Mouse (Mus musculus): ENCODE measurements around the gene Hcn4. TPM values are rescaled to one million over a fixed set of nuclear protein-coding genes. Genes with fewer than 3 reads are reported as not detected.

Hcn4 gene
- polyA plus RNA-seq, 1 experiment from 2014 or later = 1.3 TPM

- H3K9me3 ChIP-seq (ENCODE audit: control insufficient read depth, low read length) = no peaks in the 10 kb centered on the region
- H3K9ac ChIP-seq (ENCODE audit: low read length) = no peak overlapping the region
- no peaks in the 10 kb centered on the region for H3K27me3 ChIP-seq (ENCODE audit: control insufficient read depth, insufficient read depth, low read length)
- no peak overlapping the region for H3K27ac ChIP-seq (ENCODE audit: low read depth, low read length)
- no peaks in the 10 kb centered on the region; the same call in 1 of the 2 replicates for H3K36me3 ChIP-seq (ENCODE audit: control insufficient read depth, insufficient read depth, low read length)
- WGBS = 91% methylated on average over 10 of the region's 10 CpGs
- no peaks in the 10 kb centered on the region for H3K4me1 ChIP-seq (ENCODE audit: control insufficient read depth, insufficient read depth, low read length)
- ATAC-seq (ENCODE audit: low FRiP score) = no peak
- no peak overlapping the region for H3K4me3 ChIP-seq (ENCODE audit: low read depth, low read length)
- DNase-seq (ENCODE audit: low spot score, missing footprints) = peak; percentile 67
- no peak overlapping the region for H3K4me2 ChIP-seq
Measured at GRCm38 (mm10) chr9:58871141-58871540, 47.9 kb downstream of the Hcn4 start.

DNA sequence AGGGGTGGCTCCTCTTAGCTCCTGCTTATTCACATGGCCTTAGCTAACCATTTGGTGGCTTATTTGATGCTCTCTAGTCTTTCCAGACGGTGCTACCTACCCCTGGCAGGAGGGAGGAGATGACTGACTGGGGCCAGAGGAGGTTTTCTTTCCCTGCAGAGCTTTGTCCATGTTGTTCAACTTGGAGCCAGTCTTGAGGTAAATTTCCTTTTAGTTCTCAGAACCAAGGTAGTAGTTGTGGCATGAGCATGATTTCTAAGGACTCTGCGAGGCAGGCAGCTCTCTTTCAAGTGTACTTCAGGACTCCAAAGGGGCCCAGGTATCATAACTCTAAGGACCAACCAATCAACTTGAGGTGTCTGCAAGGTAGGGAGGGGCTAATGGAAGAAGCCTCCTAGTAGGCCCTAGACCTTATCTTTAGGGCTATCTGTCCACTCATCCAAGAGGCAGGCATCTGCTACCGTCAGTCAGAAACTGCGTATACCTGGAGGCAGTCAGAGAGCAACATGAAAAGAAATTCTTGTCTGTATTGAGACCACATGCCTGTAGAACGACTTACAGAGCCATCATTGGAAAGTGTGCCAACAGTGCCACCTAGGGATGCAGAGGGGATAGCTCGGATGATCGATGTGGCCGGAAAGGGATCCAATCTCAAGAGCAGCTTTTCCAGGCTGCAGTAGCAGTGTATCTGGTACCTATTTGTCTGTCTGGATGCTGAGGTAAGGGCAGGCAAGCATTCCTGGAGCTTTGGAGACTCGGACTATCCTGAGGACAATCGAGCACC is 50.5 kb downstream of the Hcn4 start:
- ATAC-seq (ENCODE audit: low FRiP score) (no peak), DNase-seq (ENCODE audit: low spot score, missing footprints) (peak; percentile 92)
- H3K27me3 ChIP-seq (ENCODE audit: control insufficient read depth, insufficient read depth, low read length) = no peaks in the 10 kb centered on the region
- H3K27ac ChIP-seq (ENCODE audit: low read depth, low read length) = no peak overlapping the region
- 51% methylated on average over 10 of the region's 10 CpGs for WGBS
- H3K36me3 ChIP-seq (ENCODE audit: control insufficient read depth, insufficient read depth, low read length) = peaks cover 3% of the 10 kb centered on the region; the same call in 1 of the 2 replicates
- no peak overlapping the region for H3K4me2 ChIP-seq
- no peak overlapping the region for H3K4me3 ChIP-seq (ENCODE audit: low read depth, low read length)
- H3K9me3 ChIP-seq (ENCODE audit: control insufficient read depth, low read length) = no peaks in the 10 kb centered on the region
- H3K4me1 ChIP-seq (ENCODE audit: control insufficient read depth, insufficient read depth, low read length) = no peaks in the 10 kb centered on the region
- H3K9ac ChIP-seq (ENCODE audit: low read length) = no peak overlapping the region

GRCm38 (mm10) chr9:58874354-58874753 is 51.1 kb downstream of the Hcn4 start:
- Histone ChIP-seq H3K27ac (ENCODE audit: low read depth, low read length) (no peak overlapping the region), H3K9me3 (ENCODE audit: control insufficient read depth, low read length) (no peaks in the 10 kb centered on the region), H3K36me3 (ENCODE audit: control insufficient read depth, insufficient read depth, low read length) (peaks cover 3% of the 10 kb centered on the region; the same call in 1 of the 2 replicates), H3K4me3 (ENCODE audit: low read depth, low read length) (no peak overlapping the region), H3K9ac (ENCODE audit: low read length) (no peak overlapping the region), H3K4me2 (no peak overlapping the region), H3K27me3 (ENCODE audit: control insufficient read depth, insufficient read depth, low read length) (no peaks in the 10 kb centered on the region), H3K4me1 (ENCODE audit: control insufficient read depth, insufficient read depth, low read length) (no peaks in the 10 kb centered on the region)
- 81% methylated on average over 4 of the region's 4 CpGs for WGBS
- ATAC-seq (ENCODE audit: low FRiP score) (no peak), DNase-seq (ENCODE audit: low spot score, missing footprints) (peak; percentile 77)

GRCm38 (mm10) chr9:58875439-58875838 is 52.2 kb downstream of the Hcn4 start:
- ATAC-seq (ENCODE audit: low FRiP score) (no peak), DNase-seq (ENCODE audit: low spot score, missing footprints) (peak; percentile 65)
- Histone ChIP-seq H3K9ac (ENCODE audit: low read length) (no peak overlapping the region), H3K9me3 (ENCODE audit: control insufficient read depth, low read length) (no peaks in the 10 kb centered on the region), H3K27ac (ENCODE audit: low read depth, low read length) (no peak overlapping the region), H3K36me3 (ENCODE audit: control insufficient read depth, insufficient read depth, low read length) (peaks cover 3% of the 10 kb centered on the region; the same call in 1 of the 2 replicates), H3K27me3 (ENCODE audit: control insufficient read depth, insufficient read depth, low read length) (no peaks in the 10 kb centered on the region), H3K4me2 (no peak overlapping the region), H3K4me3 (ENCODE audit: low read depth, low read length) (no peak overlapping the region), H3K4me1 (ENCODE audit: control insufficient read depth, insufficient read depth, low read length) (no peaks in the 10 kb centered on the region)
- WGBS = 91% methylated on average over 6 of the region's 6 CpGs

GRCm38 (mm10) chr9:58876946-58877625 is 53.9 kb downstream of the Hcn4 start:
- H3K4me3 ChIP-seq (ENCODE audit: low read depth, low read length) = no peak overlapping the region
- no peaks in the 10 kb centered on the region for H3K4me1 ChIP-seq (ENCODE audit: control insufficient read depth, insufficient read depth, low read length)
- H3K9me3 ChIP-seq (ENCODE audit: control insufficient read depth, low read length) = no peaks in the 10 kb centered on the region
- no peak overlapping the region for H3K4me2 ChIP-seq
- WGBS = 91% methylated on average over 6 of the region's 6 CpGs
- DNase-seq (ENCODE audit: low spot score, missing footprints) (peak; percentile 23), ATAC-seq (ENCODE audit: low FRiP score) (no peak)
- H3K9ac ChIP-seq (ENCODE audit: low read length) = no peak overlapping the region
- no peak overlapping the region for H3K27ac ChIP-seq (ENCODE audit: low read depth, low read length)
- H3K27me3 ChIP-seq (ENCODE audit: control insufficient read depth, insufficient read depth, low read length) = no peaks in the 10 kb centered on the region
- peaks cover 3% of the 10 kb centered on the region; the same call in 1 of the 2 replicates for H3K36me3 ChIP-seq (ENCODE audit: control insufficient read depth, insufficient read depth, low read length)

GRCm38 (mm10) chr9:58879836-58880235 is 56.6 kb downstream of the Hcn4 start:
- no peak overlapping the region for H3K4me3 ChIP-seq (ENCODE audit: low read depth, low read length)
- ATAC-seq (ENCODE audit: low FRiP score) (no peak), DNase-seq (ENCODE audit: low spot score, missing footprints) (peak; percentile 67)
- WGBS = 88% methylated on average over 1 of the region's 1 CpGs
- H3K27me3 ChIP-seq (ENCODE audit: control insufficient read depth, insufficient read depth, low read length) = no peaks in the 10 kb centered on the region
- no peaks in the 10 kb centered on the region for H3K4me1 ChIP-seq (ENCODE audit: control insufficient read depth, insufficient read depth, low read length)
- H3K9ac ChIP-seq (ENCODE audit: low read length) = no peak overlapping the region
- no peak overlapping the region for H3K4me2 ChIP-seq
- H3K36me3 ChIP-seq (ENCODE audit: control insufficient read depth, insufficient read depth, low read length) = peaks cover 5% of the 10 kb centered on the region; the same call in 1 of the 2 replicates
- no peak overlapping the region for H3K27ac ChIP-seq (ENCODE audit: low read depth, low read length)
- no peaks in the 10 kb centered on the region for H3K9me3 ChIP-seq (ENCODE audit: control insufficient read depth, low read length)

GRCm38 (mm10) chr9:58882686-58883085 is 59.5 kb downstream of the Hcn4 start:
- H3K9ac ChIP-seq (ENCODE audit: low read length) = no peak overlapping the region
- H3K27me3 ChIP-seq (ENCODE audit: control insufficient read depth, insufficient read depth, low read length) = no peaks in the 10 kb centered on the region
- H3K36me3 ChIP-seq (ENCODE audit: control insufficient read depth, insufficient read depth, low read length) = peaks cover 2% of the 10 kb centered on the region; the same call in 1 of the 2 replicates
- no peak overlapping the region for H3K27ac ChIP-seq (ENCODE audit: low read depth, low read length)
- DNase-seq (ENCODE audit: low spot score, missing footprints) (peak; percentile 8), ATAC-seq (ENCODE audit: low FRiP score) (no peak)
- no peaks in the 10 kb centered on the region for H3K9me3 ChIP-seq (ENCODE audit: control insufficient read depth, low read length)
- WGBS = 97% methylated on average over 1 of the region's 1 CpGs
- H3K4me2 ChIP-seq = no peak overlapping the region
- H3K4me1 ChIP-seq (ENCODE audit: control insufficient read depth, insufficient read depth, low read length) = no peaks in the 10 kb centered on the region
- no peak overlapping the region for H3K4me3 ChIP-seq (ENCODE audit: low read depth, low read length)

- Histone ChIP-seq H3K4me2 (no peak overlapping the region), H3K4me1 (ENCODE audit: control insufficient read depth, insufficient read depth, low read length) (no peaks in the 10 kb centered on the region), H3K36me3 (ENCODE audit: control insufficient read depth, insufficient read depth, low read length) (peaks cover 18% of the 10 kb centered on the region), H3K4me3 (ENCODE audit: low read depth, low read length) (no peak overlapping the region), H3K9ac (ENCODE audit: low read length) (no peak overlapping the region), H3K27me3 (ENCODE audit: control insufficient read depth, insufficient read depth, low read length) (no peaks in the 10 kb centered on the region), H3K9me3 (ENCODE audit: control insufficient read depth, low read length) (no peaks in the 10 kb centered on the region), H3K27ac (ENCODE audit: low read depth, low read length) (no peak overlapping the region)
- peak; percentile 53 for DNase-seq (ENCODE audit: low spot score, missing footprints)
- ATAC-seq (ENCODE audit: low FRiP score) = no peak
- 89% methylated on average over 12 of the region's 12 CpGs for WGBS
Measured at GRCm38 (mm10) chr9:58889782-58890448, 66.7 kb downstream of the Hcn4 start.

DNA sequence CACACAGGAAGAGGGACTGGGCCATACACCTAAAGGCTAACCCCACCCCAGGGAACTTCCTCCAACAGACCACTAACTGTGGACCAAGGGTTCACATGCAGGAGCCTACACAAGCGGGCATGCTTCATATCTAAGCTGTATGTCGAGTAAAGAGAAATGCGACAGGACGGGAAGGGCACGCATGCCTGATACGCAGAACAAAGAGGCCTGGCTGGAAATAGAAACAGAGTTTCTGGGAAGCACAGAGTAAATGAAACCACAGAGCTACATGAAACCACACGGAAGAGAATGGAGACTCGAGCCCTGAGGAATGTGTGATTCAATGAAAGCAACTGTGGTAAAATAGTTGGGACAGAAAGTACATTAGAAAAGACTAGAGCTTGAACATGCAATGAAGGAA is 67.7 kb downstream of the Hcn4 start:
- WGBS = 91% methylated on average over 8 of the region's 8 CpGs
- no peaks in the 10 kb centered on the region for H3K4me1 ChIP-seq (ENCODE audit: control insufficient read depth, insufficient read depth, low read length)
- DNase-seq (ENCODE audit: low spot score, missing footprints) = peak; percentile 67
- no peaks in the 10 kb centered on the region for H3K27me3 ChIP-seq (ENCODE audit: control insufficient read depth, insufficient read depth, low read length)
- H3K27ac ChIP-seq (ENCODE audit: low read depth, low read length) = no peak overlapping the region
- no peak overlapping the region for H3K4me2 ChIP-seq
- ATAC-seq (ENCODE audit: low FRiP score) = no peak
- no peak overlapping the region for H3K4me3 ChIP-seq (ENCODE audit: low read depth, low read length)
- H3K9me3 ChIP-seq (ENCODE audit: control insufficient read depth, low read length) = no peaks in the 10 kb centered on the region
- no peak overlapping the region for H3K9ac ChIP-seq (ENCODE audit: low read length)
- H3K36me3 ChIP-seq (ENCODE audit: control insufficient read depth, insufficient read depth, low read length) = peaks cover 18% of the 10 kb centered on the region
